Mouse (Mus musculus) kidney, adult 2 months (tissue): ENCODE measurements at regions not wholly inside any gene's neighbourhood (a gene's known extent, or its start where the extent isn't known, plus 50 kb on each side); places are given as distances from the start of the nearest gene placed in this dataset.

Source experiments
- DNase-seq: peaks from one replicate; pipeline ENCODE4 v3.0.0; 2021
- H3K27ac ChIP-seq: fragments of 200-500 bp; 2 replicates; pipeline ENCODE4 v1.5.1; 2012; ENCODE audit warnings: low read depth, low read length, control low read depth, inconsistent platforms; ENCODE audit not compliant: insufficient read depth
- H3K27me3 ChIP-seq: fragments of 200-500 bp; replicated peaks from 2 replicates; pipeline ENCODE4 v1.6.1; 2012; ENCODE audit warnings: mild to moderate bottlenecking, moderate library complexity, low read length, inconsistent platforms; ENCODE audit not compliant: control insufficient read depth, insufficient read depth
- H3K36me3 ChIP-seq: fragments of 200-500 bp; 2 replicates; pipeline ENCODE4 v1.6.1; 2012; ENCODE audit warnings: mild to moderate bottlenecking, moderate library complexity, low read length, inconsistent platforms; ENCODE audit not compliant: control insufficient read depth, insufficient read depth
- H3K4me1 ChIP-seq: fragments of 200-500 bp; 2 replicates; pipeline ENCODE4 v1.6.1; 2011; ENCODE audit warnings: low read length; ENCODE audit not compliant: control insufficient read depth, insufficient read depth
- H3K4me3 ChIP-seq: fragments of 200-500 bp; 2 replicates; pipeline ENCODE4 v1.5.1; 2011; ENCODE audit warnings: mild to moderate bottlenecking, low read depth, low read length, control low read depth; ENCODE audit not compliant: insufficient read depth
- CTCF ChIP-seq: fragments of 200-500 bp; conservative IDR thresholded peaks from 2 replicates; pipeline ENCODE4 v1.5.1; 2011; ENCODE audit warnings: low read depth, mild to moderate bottlenecking, control low read depth, low read length, moderate library complexity, mixed read lengths; ENCODE audit not compliant: insufficient read depth, insufficient read length
- POLR2A ChIP-seq: fragments of 200-500 bp; IDR thresholded peaks from one replicate; pipeline ENCODE4 v1.6.1; 2011; ENCODE audit warnings: low read depth, low read length, control low read depth
- WGBS: fragments of 180-500 bp; shearing (Covaris S2); methylation state at CpG from one replicate; pipeline ENCODE4 v1.1.7; 2018; 5-methylcytosine and 5-hydroxymethylcytosine counted together

- Histone ChIP-seq H3K4me1 (no peaks in the 10 kb centered on the region), H3K36me3 (no peaks in the 10 kb centered on the region), H3K4me3 (no peak overlapping the region), H3K27me3 (no peaks in the 10 kb centered on the region; the same call in none of the 2 replicates), H3K27ac (no peak overlapping the region)
- DNase-seq: no peak
- 79% methylated on average over 7 of the region's 7 CpGs for WGBS
- no peak for TF ChIP-seq CTCF
- TF ChIP-seq POLR2A: no peak
These were observed 237.0 kb upstream of the Cnr1 start for GRCm38 (mm10) chr4:33687434-33687833.

GRCm38 (mm10) chr4:33693441-33693840 is 231.0 kb upstream of the Cnr1 start:
- no peaks in the 10 kb centered on the region for H3K4me1 ChIP-seq
- DNase-seq: no peak

GRCm38 (mm10) chr4:33696969-33697368 is 227.4 kb upstream of the Cnr1 start:
- Histone ChIP-seq H3K4me3 (no peak overlapping the region), H3K27me3 (no peaks in the 10 kb centered on the region; the same call in 1 of the 2 replicates), H3K36me3 (no peaks in the 10 kb centered on the region), H3K4me1 (no peaks in the 10 kb centered on the region), H3K27ac (no peak overlapping the region)
- no peak for DNase-seq
- TF ChIP-seq CTCF (no peak), POLR2A (no peak)
- 79% methylated on average over 8 of the region's 8 CpGs for WGBS

More at GRCm38 (mm10) chr4:33693441-33693840, 231.0 kb upstream of the Cnr1 start:
- H3K4me3 ChIP-seq: no peak overlapping the region
- H3K36me3 ChIP-seq: no peaks in the 10 kb centered on the region
- no peaks in the 10 kb centered on the region; the same call in 1 of the 2 replicates for H3K27me3 ChIP-seq
- 91% methylated on average over 4 of the region's 4 CpGs for WGBS
- no peak overlapping the region for H3K27ac ChIP-seq
- TF ChIP-seq POLR2A: no peak
- TF ChIP-seq CTCF: no peak

- no peaks in the 10 kb centered on the region for H3K36me3 ChIP-seq
- no peaks in the 10 kb centered on the region for H3K27me3 ChIP-seq
- WGBS: 70% methylated on average over 7 of the region's 7 CpGs
- TF ChIP-seq POLR2A: no peak
- TF ChIP-seq CTCF: no peak
- H3K4me3 ChIP-seq: no peak overlapping the region
- no peaks in the 10 kb centered on the region for H3K4me1 ChIP-seq
- DNase-seq: peak; percentile 16
- H3K27ac ChIP-seq: no peak overlapping the region
These were observed 222.2 kb upstream of the Cnr1 start for GRCm38 (mm10) chr4:33702028-33702666.

GRCm38 (mm10) chr4:33705722-33706121 is 218.7 kb upstream of the Cnr1 start:
- no peaks in the 10 kb centered on the region for H3K27me3 ChIP-seq
- no peak for TF ChIP-seq CTCF
- TF ChIP-seq POLR2A: no peak
- H3K4me1 ChIP-seq: no peaks in the 10 kb centered on the region
- H3K36me3 ChIP-seq: no peaks in the 10 kb centered on the region
- no peak overlapping the region for H3K27ac ChIP-seq
- no peak overlapping the region for H3K4me3 ChIP-seq
- no peak for DNase-seq
- WGBS: 91% methylated on average over 6 of the region's 6 CpGs

GRCm38 (mm10) chr4:33706785-33707184 is 217.6 kb upstream of the Cnr1 start:
- H3K4me3 ChIP-seq: no peak overlapping the region
- 65% methylated on average over 10 of the region's 10 CpGs for WGBS
- H3K27ac ChIP-seq: no peak overlapping the region
- no peaks in the 10 kb centered on the region for H3K4me1 ChIP-seq
- no peaks in the 10 kb centered on the region for H3K27me3 ChIP-seq
- H3K36me3 ChIP-seq: no peaks in the 10 kb centered on the region
- TF ChIP-seq CTCF: peak; percentile 44
- no peak for TF ChIP-seq POLR2A
- DNase-seq: no peak

- DNase-seq: no peak
- no peak overlapping the region for H3K27ac ChIP-seq
- no peaks in the 10 kb centered on the region for H3K4me1 ChIP-seq
- WGBS: 59% methylated on average over 20 of the region's 20 CpGs
- no peaks in the 10 kb centered on the region for H3K36me3 ChIP-seq
- H3K4me3 ChIP-seq: no peak overlapping the region
- TF ChIP-seq POLR2A (no peak), CTCF (no peak)
- no peaks in the 10 kb centered on the region for H3K27me3 ChIP-seq
These were observed 207.8 kb upstream of the Cnr1 start for GRCm38 (mm10) chr4:33716475-33717117.
